In the genomic region with DNA sequence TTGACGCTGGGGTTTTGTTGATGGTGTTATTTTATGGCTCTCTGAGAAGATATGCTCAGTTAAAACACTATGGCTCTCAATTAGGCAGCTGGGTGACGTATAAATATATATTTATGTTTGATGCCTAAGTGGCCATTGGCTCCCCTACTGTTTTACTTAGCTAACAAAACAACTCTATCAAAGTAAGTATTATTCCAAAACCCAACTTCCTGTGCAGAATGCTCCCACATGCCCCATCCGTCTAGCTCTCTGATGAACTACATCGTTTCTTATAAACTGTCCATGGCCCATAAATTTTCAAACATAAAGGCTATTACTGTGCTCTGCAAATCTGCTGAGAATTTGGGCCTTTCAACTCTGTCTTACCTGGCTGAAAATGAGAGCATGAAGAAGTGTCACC, we compare ENCODE assay signal across 14 mouse cellular contexts.
"Had no signal": no experiment of that assay in that cellular context is flagged by ENCODE, and none has a peak within 500 bp of the region (broad histone marks: within the 10 kb centered on the region; RNA-seq: fewer than 3 reads in every experiment).

No protein-coding gene starts in this region.

- H3K4me1 ChIP-seq: midbrain, embryonic 13.5 days; midbrain, embryonic 15.5 days; neural tube, embryonic 12.5 days; stomach, embryonic 15.5 days had no signal

- H3K9ac ChIP-seq: lung, embryonic 14.5 days; midbrain, embryonic 13.5 days; midbrain, embryonic 15.5 days; neural tube, embryonic 12.5 days; stomach, embryonic 15.5 days had no signal

- H3K4me2 ChIP-seq: lung, embryonic 14.5 days; midbrain, embryonic 11.5 days; midbrain, embryonic 13.5 days; midbrain, embryonic 15.5 days; neural tube, embryonic 12.5 days; stomach, embryonic 15.5 days had no signal

- H3K4me3 ChIP-seq: midbrain, embryonic 13.5 days; midbrain, embryonic 15.5 days; neural tube, embryonic 12.5 days; stomach, embryonic 15.5 days had no signal

- H3K9me3 ChIP-seq: midbrain, embryonic 13.5 days; midbrain, embryonic 15.5 days; neural tube, embryonic 12.5 days; stomach, embryonic 15.5 days had no signal

- H3K27me3 ChIP-seq: midbrain, embryonic 13.5 days; midbrain, embryonic 15.5 days; neural tube, embryonic 12.5 days; stomach, embryonic 15.5 days had no signal

- ATAC-seq: midbrain, embryonic 13.5 days; midbrain, embryonic 15.5 days had no signal

- H3K36me3 ChIP-seq: midbrain, embryonic 13.5 days; midbrain, embryonic 15.5 days; neural tube, embryonic 12.5 days; stomach, embryonic 15.5 days had no signal

- DNase-seq: lung, adult 18-20 months; lung, embryonic 14.5 days; lung, postnatal 10 days; lung, postnatal 4 days; right cerebral cortex, postnatal 14 days; thymus, adult 2 months; thymus, postnatal 25 days; thymus, postnatal 4 days had no signal

- H3K27ac ChIP-seq: midbrain, embryonic 13.5 days; midbrain, embryonic 15.5 days; neural tube, embryonic 12.5 days; stomach, embryonic 15.5 days; stomach, postnatal 0 days had no signal
